Mouse (Mus musculus): ENCODE measurements at regions not wholly inside any gene's neighbourhood (a gene's known extent, or its start where the extent isn't known, plus 50 kb on each side); places are given as distances from the start of the nearest gene placed in this dataset.

DNA sequence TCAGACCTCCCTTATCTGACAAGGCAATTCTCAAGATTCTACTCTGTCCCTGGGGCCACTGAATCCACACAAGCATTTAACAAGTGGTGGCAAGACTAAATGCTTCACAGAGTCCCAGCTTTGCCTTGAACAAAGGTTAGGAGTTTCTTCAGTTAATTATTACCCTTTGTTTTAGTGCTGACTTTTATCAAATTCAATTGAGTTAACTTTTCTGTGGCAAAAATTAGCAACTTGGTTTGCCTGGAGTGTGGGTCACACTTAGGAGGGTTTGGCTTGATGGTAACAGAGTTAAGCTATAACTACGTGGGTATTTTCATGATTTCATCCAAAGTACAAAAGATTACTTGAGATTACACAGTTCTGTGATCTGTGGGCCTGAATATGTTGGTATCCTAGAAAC is 104.7 kb upstream of the Abcb5 start:
- TF ChIP-seq MYOD1 (IDR thresholded peaks at IDR 0.05; ENCODE audit: control insufficient read depth, insufficient read length, low read depth) (no peak), MYOG (IDR thresholded peaks at IDR 0.05; ENCODE audit: control insufficient read depth, extremely low read depth, insufficient read length) (no peak), CEBPB (IDR thresholded peaks at IDR 0.05; ENCODE audit: low read depth) (no peak), USF1 (IDR thresholded peaks at IDR 0.05; ENCODE audit: low read depth) (no peak), FOSL1 (IDR thresholded peaks at IDR 0.05; ENCODE audit: insufficient read depth, low read length, poor library complexity, severe bottlenecking) (no peak), CTCF (IDR thresholded peaks at IDR 0.05; ENCODE audit: control insufficient read depth, insufficient read depth, insufficient read length) (no peak), MAX (IDR thresholded peaks at IDR 0.05) (no peak)
- no peaks in the 10 kb centered on the region for H3K79me3 ChIP-seq (ENCODE audit: low read depth)
- H3K36me3 ChIP-seq (ENCODE audit: control insufficient read depth, insufficient read depth): no peaks in the 10 kb centered on the region
- no peak overlapping the region for H3K4me3 ChIP-seq (ENCODE audit: insufficient read depth, poor library complexity, severe bottlenecking)
- no peak overlapping the region for H3ac ChIP-seq (ENCODE audit: control insufficient read depth, insufficient read length, low read depth)
- H3K27me3 ChIP-seq (ENCODE audit: control insufficient read depth, insufficient read depth, insufficient read length): no peaks in the 10 kb centered on the region
- no peaks in the 10 kb centered on the region for H3K79me2 ChIP-seq (ENCODE audit: control insufficient read depth, insufficient read depth)

DNA sequence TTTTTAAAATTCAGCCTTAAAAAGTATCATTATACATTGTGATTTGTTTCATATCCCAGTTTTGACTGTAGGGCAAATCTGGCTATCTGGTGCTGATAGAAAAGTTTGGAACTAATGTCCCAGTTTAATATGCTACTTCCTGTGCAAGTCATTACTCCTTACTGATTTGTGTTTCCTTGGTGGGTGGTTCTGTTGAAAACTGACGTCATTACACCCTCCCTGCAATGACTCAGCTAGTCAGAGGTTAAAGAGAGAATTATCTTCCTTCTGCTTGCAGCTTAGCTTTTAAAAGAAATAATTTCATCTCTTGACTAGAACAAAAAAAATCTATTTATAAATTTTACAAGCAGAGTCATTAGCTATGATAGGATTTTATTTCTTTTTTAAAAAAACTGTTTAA is 104.2 kb upstream of the Abcb5 start:
- TF ChIP-seq MYOG (IDR thresholded peaks at IDR 0.05; ENCODE audit: control insufficient read depth, extremely low read depth, insufficient read length) (no peak), MAX (IDR thresholded peaks at IDR 0.05) (no peak), CTCF (IDR thresholded peaks at IDR 0.05; ENCODE audit: control insufficient read depth, insufficient read depth, insufficient read length) (no peak), FOSL1 (IDR thresholded peaks at IDR 0.05; ENCODE audit: insufficient read depth, low read length, poor library complexity, severe bottlenecking) (no peak), MYOD1 (IDR thresholded peaks at IDR 0.05; ENCODE audit: control insufficient read depth, insufficient read length, low read depth) (no peak), USF1 (IDR thresholded peaks at IDR 0.05; ENCODE audit: low read depth) (no peak), CEBPB (IDR thresholded peaks at IDR 0.05; ENCODE audit: low read depth) (no peak)
- H3K79me2 ChIP-seq (ENCODE audit: control insufficient read depth, insufficient read depth): no peaks in the 10 kb centered on the region

DNA sequence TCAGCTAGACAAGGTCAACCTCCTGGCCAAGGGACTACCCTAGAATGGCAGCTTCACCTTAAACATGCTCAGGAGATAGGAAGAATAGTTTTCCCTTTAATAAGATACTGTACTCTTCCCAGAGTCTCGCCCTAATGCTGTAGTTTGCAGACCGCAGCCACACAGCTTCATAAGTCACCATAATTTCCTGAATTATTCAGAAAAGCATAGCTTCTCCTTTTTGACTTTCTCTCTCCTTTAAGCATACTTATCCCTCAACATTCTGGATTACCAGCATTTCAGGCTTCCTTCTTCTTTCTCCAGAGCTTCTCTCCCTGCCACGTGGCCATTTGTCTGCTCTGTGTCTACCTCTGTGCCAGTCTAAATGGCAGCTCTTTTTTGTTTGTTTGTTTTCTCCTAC is 103.5 kb upstream of the Abcb5 start:
- TF ChIP-seq MYOD1 (IDR thresholded peaks at IDR 0.05; ENCODE audit: control insufficient read depth, insufficient read length, low read depth) (no peak), USF1 (IDR thresholded peaks at IDR 0.05; ENCODE audit: low read depth) (no peak), MAX (IDR thresholded peaks at IDR 0.05) (no peak), MYOG (IDR thresholded peaks at IDR 0.05; ENCODE audit: control insufficient read depth, extremely low read depth, insufficient read length) (no peak), CTCF (IDR thresholded peaks at IDR 0.05; ENCODE audit: control insufficient read depth, insufficient read depth, insufficient read length) (no peak), FOSL1 (IDR thresholded peaks at IDR 0.05; ENCODE audit: insufficient read depth, low read length, poor library complexity, severe bottlenecking) (no peak), CEBPB (IDR thresholded peaks at IDR 0.05; ENCODE audit: low read depth) (no peak)
- Histone ChIP-seq H3K36me3 (ENCODE audit: control insufficient read depth, insufficient read depth) (no peaks in the 10 kb centered on the region), H3K79me3 (ENCODE audit: low read depth) (no peaks in the 10 kb centered on the region), H3K4me3 (ENCODE audit: insufficient read depth, poor library complexity, severe bottlenecking) (no peak overlapping the region), H3K27me3 (ENCODE audit: control insufficient read depth, insufficient read depth, insufficient read length) (no peaks in the 10 kb centered on the region), H3K79me2 (ENCODE audit: control insufficient read depth, insufficient read depth) (no peaks in the 10 kb centered on the region), H3ac (ENCODE audit: control insufficient read depth, insufficient read length, low read depth) (no peak overlapping the region)

More for the DNA sequence above, 104.2 kb upstream of the Abcb5 start:
- Histone ChIP-seq H3K27me3 (ENCODE audit: control insufficient read depth, insufficient read depth, insufficient read length) (no peaks in the 10 kb centered on the region), H3ac (ENCODE audit: control insufficient read depth, insufficient read length, low read depth) (no peak overlapping the region), H3K4me3 (ENCODE audit: insufficient read depth, poor library complexity, severe bottlenecking) (no peak overlapping the region), H3K36me3 (ENCODE audit: control insufficient read depth, insufficient read depth) (no peaks in the 10 kb centered on the region), H3K79me3 (ENCODE audit: low read depth) (no peaks in the 10 kb centered on the region)

DNA sequence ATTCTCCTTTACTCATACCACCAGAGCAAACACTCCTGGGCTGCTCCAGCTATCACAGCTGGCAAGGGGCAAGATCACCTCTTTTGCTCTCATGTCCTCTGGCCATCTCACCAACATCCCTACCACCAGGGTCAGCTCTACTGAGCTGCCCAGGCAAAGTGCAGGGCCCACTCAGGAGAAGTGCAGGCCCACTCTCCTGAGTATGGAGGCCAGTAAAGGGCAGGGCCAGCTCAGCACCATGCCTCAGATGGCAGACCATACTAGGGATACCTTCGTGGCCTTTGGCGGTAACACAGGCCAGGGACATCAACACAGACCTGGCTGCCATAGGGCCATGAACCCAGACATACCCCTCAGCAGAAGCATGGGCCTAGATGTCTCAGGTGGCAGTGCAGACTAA is 101.9 kb upstream of the Abcb5 start:
- Histone ChIP-seq H3K36me3 (ENCODE audit: control insufficient read depth, insufficient read depth) (no peaks in the 10 kb centered on the region), H3ac (ENCODE audit: control insufficient read depth, insufficient read length, low read depth) (no peak overlapping the region), H3K79me2 (ENCODE audit: control insufficient read depth, insufficient read depth) (no peaks in the 10 kb centered on the region), H3K4me3 (ENCODE audit: insufficient read depth, poor library complexity, severe bottlenecking) (no peak overlapping the region), H3K79me3 (ENCODE audit: low read depth) (no peaks in the 10 kb centered on the region), H3K27me3 (ENCODE audit: control insufficient read depth, insufficient read depth, insufficient read length) (no peaks in the 10 kb centered on the region)
- TF ChIP-seq MYOG (IDR thresholded peaks at IDR 0.05; ENCODE audit: control insufficient read depth, extremely low read depth, insufficient read length) (no peak), CTCF (IDR thresholded peaks at IDR 0.05; ENCODE audit: control insufficient read depth, insufficient read depth, insufficient read length) (no peak), CEBPB (IDR thresholded peaks at IDR 0.05; ENCODE audit: low read depth) (no peak), MYOD1 (IDR thresholded peaks at IDR 0.05; ENCODE audit: control insufficient read depth, insufficient read length, low read depth) (no peak), USF1 (IDR thresholded peaks at IDR 0.05; ENCODE audit: low read depth) (no peak), MAX (IDR thresholded peaks at IDR 0.05) (no peak), FOSL1 (IDR thresholded peaks at IDR 0.05; ENCODE audit: insufficient read depth, low read length, poor library complexity, severe bottlenecking) (no peak)

DNA sequence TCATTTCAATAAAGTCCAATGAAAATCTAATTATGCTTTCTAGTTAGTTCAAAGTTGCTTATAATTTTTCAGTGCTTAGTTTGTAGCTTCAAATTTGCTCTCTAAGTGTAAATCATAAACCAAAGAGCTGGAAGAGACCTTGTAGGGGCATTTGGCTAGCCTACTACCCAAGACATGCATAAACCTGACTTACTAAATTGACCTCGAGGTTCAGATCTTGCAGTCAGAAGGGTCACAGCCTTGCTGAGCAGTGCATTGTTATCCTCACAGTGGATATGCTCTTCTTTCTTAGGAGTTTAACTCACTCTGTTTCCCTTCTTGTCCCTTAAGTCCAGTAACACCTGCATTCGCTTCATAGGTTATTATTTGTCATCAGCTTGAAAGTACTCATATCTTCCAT is 96.7 kb upstream of the Abcb5 start:
- H3K36me3 ChIP-seq (ENCODE audit: control insufficient read depth, insufficient read depth): no peaks in the 10 kb centered on the region
- H3K79me2 ChIP-seq (ENCODE audit: control insufficient read depth, insufficient read depth): no peaks in the 10 kb centered on the region
- no peak overlapping the region for H3K4me3 ChIP-seq (ENCODE audit: insufficient read depth, poor library complexity, severe bottlenecking)
- H3K79me3 ChIP-seq (ENCODE audit: low read depth): no peaks in the 10 kb centered on the region
- no peak overlapping the region for H3ac ChIP-seq (ENCODE audit: control insufficient read depth, insufficient read length, low read depth)
- TF ChIP-seq MAX (IDR thresholded peaks at IDR 0.05) (no peak), USF1 (IDR thresholded peaks at IDR 0.05; ENCODE audit: low read depth) (no peak), CEBPB (IDR thresholded peaks at IDR 0.05; ENCODE audit: low read depth) (no peak), MYOG (IDR thresholded peaks at IDR 0.05; ENCODE audit: control insufficient read depth, extremely low read depth, insufficient read length) (no peak), MYOD1 (IDR thresholded peaks at IDR 0.05; ENCODE audit: control insufficient read depth, insufficient read length, low read depth) (no peak), FOSL1 (IDR thresholded peaks at IDR 0.05; ENCODE audit: insufficient read depth, low read length, poor library complexity, severe bottlenecking) (no peak), CTCF (IDR thresholded peaks at IDR 0.05; ENCODE audit: control insufficient read depth, insufficient read depth, insufficient read length) (no peak)
- H3K27me3 ChIP-seq (ENCODE audit: control insufficient read depth, insufficient read depth, insufficient read length): no peaks in the 10 kb centered on the region

DNA sequence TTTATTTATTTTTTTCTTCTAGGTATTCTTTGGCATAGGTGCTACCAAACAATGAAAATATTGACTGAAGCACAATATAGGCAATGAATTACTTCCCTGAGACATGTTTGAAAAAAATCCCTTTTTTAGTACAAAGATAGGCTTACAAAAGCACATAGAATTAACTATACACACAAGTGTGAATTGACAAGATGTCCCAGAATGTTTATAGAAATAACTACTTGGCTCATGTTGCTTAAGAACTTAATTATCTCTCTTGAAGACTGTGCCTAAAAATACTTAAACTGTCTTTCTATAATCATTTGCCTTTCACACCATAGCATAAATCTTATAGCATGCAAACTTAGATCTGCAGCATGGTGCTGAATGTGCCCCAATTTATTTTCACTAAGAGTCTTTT is 96.3 kb upstream of the Abcb5 start:
- Histone ChIP-seq H3K36me3 (ENCODE audit: control insufficient read depth, insufficient read depth) (no peaks in the 10 kb centered on the region), H3K79me2 (ENCODE audit: control insufficient read depth, insufficient read depth) (no peaks in the 10 kb centered on the region), H3K27me3 (ENCODE audit: control insufficient read depth, insufficient read depth, insufficient read length) (no peaks in the 10 kb centered on the region), H3K79me3 (ENCODE audit: low read depth) (no peaks in the 10 kb centered on the region), H3K4me3 (ENCODE audit: insufficient read depth, poor library complexity, severe bottlenecking) (no peak overlapping the region), H3ac (ENCODE audit: control insufficient read depth, insufficient read length, low read depth) (no peak overlapping the region)
- TF ChIP-seq USF1 (IDR thresholded peaks at IDR 0.05; ENCODE audit: low read depth): no peak
- TF ChIP-seq CTCF (IDR thresholded peaks at IDR 0.05; ENCODE audit: control insufficient read depth, insufficient read depth, insufficient read length): no peak
- TF ChIP-seq FOSL1 (IDR thresholded peaks at IDR 0.05; ENCODE audit: insufficient read depth, low read length, poor library complexity, severe bottlenecking): no peak
- no peak for TF ChIP-seq CEBPB (IDR thresholded peaks at IDR 0.05; ENCODE audit: low read depth)
- TF ChIP-seq MYOD1 (IDR thresholded peaks at IDR 0.05; ENCODE audit: control insufficient read depth, insufficient read length, low read depth): no peak
